Mouse (Mus musculus) embryonic fibroblast, embryonic 13.5 days (primary cell): Measurements from ENCODE around the gene Rad9a.

Experiments used
- CTCF ChIP-seq: IDR thresholded peaks from 2 replicates; pipeline ENCODE4 v1.5.1; 2011; ENCODE audit warnings: mild to moderate bottlenecking, control low read depth, low read length, moderate library complexity, borderline replicate concordance; ENCODE audit not compliant: insufficient read depth
- POLR2A ChIP-seq: IDR thresholded peaks from 2 replicates; pipeline ENCODE4 v1.6.1; 2011; ENCODE audit warnings: low read depth, mild to moderate bottlenecking, control low read depth, low read length, moderate library complexity

DNA sequence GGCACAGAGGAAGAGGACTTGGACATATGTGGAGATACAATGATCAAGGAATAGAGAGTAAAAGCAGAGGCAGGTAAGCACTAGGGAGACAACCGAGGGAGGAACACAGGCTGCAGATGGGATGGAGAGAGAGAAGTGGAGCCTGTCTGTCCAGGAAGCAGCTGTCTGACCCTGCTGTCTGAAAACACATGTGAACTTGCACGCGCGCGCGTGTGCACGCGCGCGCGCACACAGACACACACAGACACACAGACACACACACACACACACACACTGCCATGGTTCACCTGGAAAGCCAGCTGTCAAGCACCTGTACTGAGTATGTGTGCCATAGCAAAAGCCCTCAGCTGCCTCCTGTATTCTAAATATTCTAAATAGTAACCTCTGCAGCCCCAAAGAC lies 16.8 kb upstream of the Rad9a start:
- no peak for TF ChIP-seq POLR2A
- no peak for TF ChIP-seq CTCF
